Mouse (Mus musculus): ENCODE measurements around the gene Fcgr2b.
"Not testable (repeated sequence)": the region's sequence is repeated elsewhere in the genome, so short reads cannot be mapped to it uniquely, and the experiment has no call there.

Gene Fcgr2b

DNA sequence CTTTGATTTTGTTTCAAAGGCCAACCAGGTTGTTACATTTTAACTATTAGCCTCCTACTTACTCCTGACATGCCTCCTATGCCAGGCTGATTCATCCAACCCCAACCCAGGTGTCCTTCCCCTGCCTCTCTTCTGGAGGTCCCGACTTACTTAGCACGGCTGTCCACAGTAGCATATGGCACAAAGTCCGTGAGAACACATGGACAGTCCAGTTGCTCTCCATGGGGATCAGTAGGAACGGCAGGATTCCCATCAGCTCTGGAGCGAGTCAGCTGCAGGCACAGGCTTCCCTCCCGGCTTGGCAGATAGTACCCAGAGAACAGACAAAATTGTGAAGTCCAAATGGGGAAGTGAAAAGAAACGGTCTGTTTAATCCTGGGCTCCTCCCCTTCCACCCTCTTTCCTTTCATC is 591 bp downstream of the Fcgr2b start:
- DNase-seq (ENCODE audit: low read depth, low spot score), result no peak

- DNase-seq (ENCODE audit: low read depth, low spot score), result not testable (repeated sequence)
Measured at GRCm38 (mm10) chr1:170975350-170975749, 997 bp downstream of the Fcgr2b start.

- DNase-seq (ENCODE audit: low read depth, low spot score), result no peak
Measured at GRCm38 (mm10) chr1:170974736-170975135, 1.6 kb downstream of the Fcgr2b start.

DNA sequence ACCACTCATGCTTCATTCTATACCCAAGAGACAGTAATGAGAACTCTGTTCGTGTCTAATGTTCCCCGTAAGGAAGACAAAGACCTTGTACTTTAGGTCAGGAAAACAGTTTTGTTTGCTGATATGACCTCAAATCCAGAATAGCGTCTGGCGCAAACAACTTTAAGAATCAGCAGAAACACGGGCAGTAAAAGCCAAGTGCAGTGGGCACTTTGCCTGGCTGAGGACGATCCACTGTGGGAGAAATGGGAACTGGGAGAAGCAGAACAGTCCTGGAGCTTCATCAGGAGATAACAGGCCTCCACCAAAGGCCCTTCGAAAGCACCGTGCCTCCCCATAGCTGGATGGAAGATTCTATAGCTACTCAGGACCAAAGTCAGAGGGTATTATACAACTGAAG is 2.2 kb downstream of the Fcgr2b start:
- DNase-seq (ENCODE audit: low read depth, low spot score), result no peak

DNA sequence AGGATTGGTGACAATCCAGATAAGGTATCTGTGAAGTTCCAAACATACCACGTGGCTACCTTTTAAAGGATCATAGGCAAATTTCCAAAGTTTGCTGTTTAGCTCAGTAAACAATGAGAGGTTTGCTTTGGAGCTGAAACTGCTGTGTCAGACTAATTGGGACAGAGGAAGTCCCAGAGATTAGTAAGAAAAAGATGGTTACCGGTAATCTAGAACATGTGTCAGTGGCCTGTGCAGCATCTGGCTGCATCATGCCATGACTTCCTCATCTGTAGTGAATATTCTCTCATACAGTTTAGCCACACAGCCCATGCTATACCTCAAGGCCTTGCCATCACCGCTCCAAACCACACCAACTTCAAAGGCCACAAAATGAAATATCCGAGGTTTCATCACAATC is 3.4 kb downstream of the Fcgr2b start:
- DNase-seq (ENCODE audit: low read depth, low spot score), result no peak

- no peak for DNase-seq (ENCODE audit: low read depth, low spot score)
Measured at GRCm38 (mm10) chr1:170972494-170972893, 3.9 kb downstream of the Fcgr2b start.

DNA sequence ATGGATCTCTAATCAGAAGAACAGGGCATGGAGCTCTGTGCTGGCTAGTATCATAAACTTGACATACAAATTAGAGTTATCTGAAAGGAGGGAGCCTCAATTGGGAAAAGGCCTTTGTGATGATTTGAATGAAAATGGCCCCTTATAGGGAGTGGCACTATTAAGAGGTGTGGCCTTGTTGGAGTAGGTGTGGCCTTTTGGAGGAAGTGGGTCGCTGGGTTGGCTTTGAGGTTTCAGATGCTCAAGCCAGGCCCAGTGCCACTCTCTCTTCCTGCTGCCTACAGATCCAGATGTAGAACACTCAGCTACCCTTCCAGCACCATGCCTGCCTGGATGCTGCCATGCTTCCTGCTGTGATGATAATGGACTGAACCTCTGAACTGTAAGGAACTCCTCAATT is 7.8 kb downstream of the Fcgr2b start:
- no peak for DNase-seq (ENCODE audit: low read depth, low spot score)

- no peak for DNase-seq (ENCODE audit: low read depth, low spot score)
Measured at GRCm38 (mm10) chr1:170967581-170967980, 8.8 kb downstream of the Fcgr2b start.

GRCm38 (mm10) chr1:170963087-170963486 is 13.3 kb downstream of the Fcgr2b start:
- no peak for DNase-seq (ENCODE audit: low read depth, low spot score)

DNA sequence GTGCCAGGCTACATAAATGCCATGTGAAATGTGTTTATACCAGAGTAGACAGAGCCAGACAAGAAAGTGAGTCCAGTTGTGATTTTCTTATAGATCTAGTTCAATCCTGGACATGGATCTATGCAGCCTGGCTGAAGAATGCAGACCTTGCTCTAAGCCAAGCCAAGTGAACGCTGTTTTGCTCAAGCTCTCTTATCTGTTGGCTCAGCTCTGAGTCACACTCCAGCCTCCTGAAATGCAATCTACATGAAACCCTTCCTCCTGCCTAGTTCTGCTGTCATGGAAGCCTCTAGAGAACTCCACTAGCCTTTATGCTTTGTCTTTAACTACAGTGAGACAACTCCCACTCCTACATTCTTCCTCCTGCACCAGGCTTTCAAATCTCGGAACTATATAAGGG is 14.0 kb downstream of the Fcgr2b start:
- DNase-seq (ENCODE audit: low read depth, low spot score), result no peak

- no peak for DNase-seq (ENCODE audit: low read depth, low spot score)
Measured at GRCm38 (mm10) chr1:170961101-170961500, 15.2 kb downstream of the Fcgr2b start.

DNA sequence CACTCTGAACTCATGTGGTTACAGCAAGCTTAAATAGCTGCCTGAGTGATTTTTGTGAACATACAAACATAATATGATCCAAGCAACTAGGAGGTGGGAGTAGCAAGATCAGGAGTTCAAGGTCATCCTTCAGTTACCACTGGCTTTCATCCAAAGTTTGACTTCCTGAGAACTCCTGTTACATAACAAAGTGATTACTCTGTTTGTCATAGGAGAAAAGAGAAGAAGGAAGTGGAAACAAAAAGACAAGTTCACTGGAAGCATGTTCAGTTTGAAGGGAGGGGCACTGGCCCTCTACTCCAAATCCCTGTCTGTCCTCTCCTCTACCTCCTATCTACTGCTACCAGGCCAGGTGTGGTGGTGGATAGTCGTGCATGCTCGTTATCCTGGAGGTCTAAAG is 16.6 kb downstream of the Fcgr2b start:
- no peak for DNase-seq (ENCODE audit: low read depth, low spot score)

DNA sequence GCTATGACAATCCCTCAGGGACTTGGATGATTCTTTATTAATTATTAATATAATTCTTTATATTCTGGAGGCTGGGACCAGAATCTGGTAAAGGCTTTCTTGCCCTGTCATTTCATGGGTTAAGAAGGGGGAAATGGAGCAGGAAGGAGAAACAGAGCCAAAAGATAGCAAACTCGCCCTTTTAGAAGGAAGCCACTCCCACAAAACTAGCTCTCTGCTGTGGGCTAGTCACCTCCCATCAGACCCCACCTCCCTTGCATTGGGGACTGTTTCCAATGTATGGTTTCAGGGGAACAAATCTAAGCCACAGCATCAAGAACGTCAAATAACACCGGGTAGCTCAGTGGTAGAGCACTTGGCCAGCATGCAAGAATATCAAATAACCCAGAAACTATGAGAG is 18.1 kb downstream of the Fcgr2b start:
- no peak for DNase-seq (ENCODE audit: low read depth, low spot score)

DNA sequence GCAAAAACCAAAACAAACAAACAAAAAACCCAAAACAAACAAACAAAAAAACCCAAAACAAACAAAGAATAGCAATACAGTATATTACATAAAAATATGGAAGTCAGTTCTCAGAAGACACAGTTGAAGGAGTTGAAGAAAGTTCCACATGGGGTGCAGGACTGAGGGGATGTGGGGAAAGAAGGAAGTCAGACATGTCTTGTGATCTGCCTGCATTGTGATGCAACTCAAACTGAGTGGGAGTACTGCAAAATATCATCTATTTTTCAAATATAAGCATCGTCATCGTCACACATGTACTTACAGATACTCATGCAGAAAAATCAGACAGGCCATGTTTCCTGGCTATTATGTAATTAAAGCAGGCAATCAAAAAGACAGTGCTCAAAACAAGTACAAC is 23.2 kb downstream of the Fcgr2b start:
- DNase-seq (ENCODE audit: low read depth, low spot score), result no peak

- DNase-seq (ENCODE audit: low read depth, low spot score), result no peak
Measured at GRCm38 (mm10) chr1:170950772-170951171, 25.6 kb downstream of the Fcgr2b start.

- DNase-seq (ENCODE audit: low read depth, low spot score), result not testable (repeated sequence)
Measured at GRCm38 (mm10) chr1:170944908-170945307, 31.4 kb downstream of the Fcgr2b start.

DNA sequence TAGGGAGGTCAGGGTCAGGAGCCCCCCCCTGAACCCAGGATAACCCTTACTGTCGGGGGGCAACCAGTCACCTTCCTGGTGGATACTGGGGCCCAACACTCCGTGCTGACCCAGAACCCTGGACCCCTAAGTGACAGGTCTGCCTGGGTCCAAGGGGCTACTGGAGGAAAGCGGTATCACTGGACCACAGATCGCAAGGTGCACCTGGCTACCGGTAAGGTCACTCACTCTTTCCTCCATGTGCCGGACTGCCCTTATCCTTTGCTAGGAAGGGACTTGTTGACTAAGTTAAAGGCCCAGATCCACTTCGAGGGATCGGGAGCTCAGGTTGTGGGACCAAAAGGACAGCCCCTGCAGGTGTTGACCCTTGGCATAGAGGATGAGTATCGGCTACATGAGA is 32.2 kb downstream of the Fcgr2b start:
- DNase-seq (ENCODE audit: low read depth, low spot score), result not testable (repeated sequence)

GRCm38 (mm10) chr1:170939255-170939654 is 37.1 kb downstream of the Fcgr2b start:
- no peak for DNase-seq (ENCODE audit: low read depth, low spot score)

GRCm38 (mm10) chr1:170934383-170934782 is 42.0 kb downstream of the Fcgr2b start:
- DNase-seq (ENCODE audit: low read depth, low spot score), result no peak

- DNase-seq (ENCODE audit: low read depth, low spot score), result no peak
Measured at GRCm38 (mm10) chr1:170933940-170934339, 42.4 kb downstream of the Fcgr2b start.

DNA sequence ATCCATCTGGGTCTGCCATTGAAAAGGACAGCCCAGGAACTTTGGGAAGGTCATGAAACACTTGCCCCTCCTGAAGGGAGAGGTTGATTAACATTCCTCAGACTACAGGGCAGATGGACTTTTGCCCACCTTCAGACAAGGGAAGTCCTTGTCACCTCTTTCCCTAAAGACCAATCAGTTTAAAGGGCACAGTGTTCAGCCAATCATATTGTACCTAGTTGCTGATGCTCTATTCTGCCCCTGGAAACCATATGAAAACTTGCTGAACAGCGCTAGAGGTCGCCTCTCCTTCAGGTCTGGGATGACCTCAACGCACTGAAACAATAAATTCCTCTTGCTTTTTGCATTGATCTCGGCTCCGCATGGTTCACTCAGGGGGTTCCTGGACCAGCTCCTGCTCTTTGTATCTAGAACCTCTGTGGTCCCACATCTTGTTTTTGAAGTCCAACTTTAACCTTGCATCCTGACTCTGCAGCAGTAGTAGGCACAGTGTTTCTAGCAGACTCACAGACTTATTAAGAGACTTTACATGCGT is 42.9 kb downstream of the Fcgr2b start:
- no peak for DNase-seq (ENCODE audit: low read depth, low spot score)

- DNase-seq (ENCODE audit: low read depth, low spot score), result no peak
Measured at GRCm38 (mm10) chr1:170932043-170932442, 44.3 kb downstream of the Fcgr2b start.

DNA sequence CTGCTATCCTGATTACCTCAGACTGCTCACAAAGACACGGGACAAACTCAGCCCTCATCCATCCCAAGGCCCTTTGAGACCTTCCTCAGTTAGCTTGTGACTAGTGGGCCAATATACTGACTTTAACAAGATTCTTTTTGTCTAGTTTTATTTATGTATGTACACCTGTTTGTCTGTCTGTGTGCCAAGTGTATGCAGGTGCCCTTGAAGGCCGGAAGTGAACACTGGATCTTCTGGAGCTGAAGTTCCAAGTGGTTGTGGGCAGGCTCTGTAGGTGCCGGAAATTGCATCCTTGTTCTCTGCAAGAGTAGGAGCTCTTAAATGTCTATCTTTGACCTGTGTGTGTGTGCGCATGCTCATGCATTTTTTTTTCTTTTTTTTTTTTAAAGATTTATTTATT is 47.1 kb downstream of the Fcgr2b start:
- no peak for DNase-seq (ENCODE audit: low read depth, low spot score)

DNA sequence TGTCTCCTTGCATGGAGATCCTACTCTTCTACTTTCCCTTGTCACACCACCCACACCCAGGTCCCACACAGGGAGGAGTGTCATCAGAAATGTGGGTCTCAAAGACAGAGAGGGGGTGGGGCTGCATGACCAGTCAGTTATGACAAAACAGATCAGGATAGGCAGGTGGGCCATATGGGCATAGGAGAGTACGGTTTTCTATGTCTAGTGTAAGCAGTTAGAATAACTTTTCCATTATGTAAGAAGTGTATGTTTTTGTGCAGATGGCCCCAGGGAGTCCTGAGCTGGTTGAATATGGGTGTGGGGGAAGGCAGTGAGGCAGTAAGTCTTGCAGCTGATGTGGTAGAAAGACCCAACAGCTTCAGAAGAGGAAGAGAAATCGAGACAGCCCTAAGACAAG is 47.9 kb downstream of the Fcgr2b start:
- DNase-seq (ENCODE audit: low read depth, low spot score), result no peak
